Mouse (Mus musculus): ENCODE measurements around the gene Hc.

Hc gene

GRCm38 (mm10) chr2:34954344-34954743, 106.9 kb downstream of the Hc start:
- in situ Hi-C loops (cut with MboI): no loop called here

- in situ Hi-C loops (cut with MboI): no loop called here
Observed at GRCm38 (mm10) chr2:34953547-34954116, 107.6 kb downstream of the Hc start.

- in situ Hi-C loops (cut with MboI): no loop called here
Observed at GRCm38 (mm10) chr2:34953018-34953417, 108.2 kb downstream of the Hc start.

- in situ Hi-C loops (cut with MboI): no loop called here
Observed at GRCm38 (mm10) chr2:34951469-34951868, 109.8 kb downstream of the Hc start.

GRCm38 (mm10) chr2:34948622-34949021, 112.6 kb downstream of the Hc start:
- in situ Hi-C loops (cut with MboI): no loop called here

GRCm38 (mm10) chr2:34946046-34946445, 115.2 kb downstream of the Hc start:
- in situ Hi-C loops (cut with MboI): no loop called here

GRCm38 (mm10) chr2:34945580-34945979, 115.7 kb downstream of the Hc start:
- in situ Hi-C loops (cut with MboI): no loop called here

GRCm38 (mm10) chr2:34944761-34945160, 116.5 kb downstream of the Hc start:
- in situ Hi-C loops (cut with MboI): no loop called here

GRCm38 (mm10) chr2:34943556-34944120, 117.6 kb downstream of the Hc start:
- in situ Hi-C loops (cut with MboI): no loop called here

- in situ Hi-C loops (cut with MboI): no loop called here
Observed at GRCm38 (mm10) chr2:34941061-34941675, 120.1 kb downstream of the Hc start.

GRCm38 (mm10) chr2:34940246-34940645, 121.0 kb downstream of the Hc start:
- in situ Hi-C loops (cut with MboI): no loop called here

- in situ Hi-C loops (cut with MboI): no loop called here
Observed at GRCm38 (mm10) chr2:34938269-34939208, 122.7 kb downstream of the Hc start.

- in situ Hi-C loops (cut with MboI): no loop called here
Observed at GRCm38 (mm10) chr2:34937460-34937859, 123.8 kb downstream of the Hc start.
